ENCODE assay signal across 10 mouse cellular contexts in genomic region chr17:7074494-7074893, GRCm38 (mm10). TPM values are rescaled to one million over a fixed set of nuclear protein-coding genes. Genes with fewer than 3 reads are reported as not detected.
DNase-seq lines count a peak whose midpoint lies in the region; ATAC-seq and TF ChIP-seq lines count a peak whose summit lies in the region.
"Not testable (repeated sequence)": the region's sequence is repeated elsewhere in the genome, so short reads cannot be mapped to it uniquely, and the experiment has no call there.
"Had no signal": no experiment of that assay in that cellular context is flagged by ENCODE, and none has a peak within 500 bp of the region (broad histone marks: within the 10 kb centered on the region; RNA-seq: fewer than 3 reads in every experiment).

No protein-coding gene starts in this region.

- not testable (repeated sequence) for H3K27ac ChIP-seq in forebrain, embryonic 11.5 days (ENCODE audit: low read depth, low read length); kidney, embryonic 16.5 days (ENCODE audit: low read length); liver, embryonic 11.5 days (ENCODE audit: low read depth, low read length); midbrain, postnatal 0 days (ENCODE audit: low read depth, low read length); thymus, adult 2 months (ENCODE audit: control insufficient read depth, insufficient read depth, low read length)

- intact Hi-C loops in heart, postnatal 14 days (cut with DNase I) = not testable (repeated sequence)

- not testable (repeated sequence) for H3K36me3 ChIP-seq in forebrain, embryonic 11.5 days (ENCODE audit: control insufficient read depth, insufficient read depth, low read length); kidney, embryonic 16.5 days (ENCODE audit: insufficient read depth, low read length); liver, embryonic 11.5 days (ENCODE audit: control insufficient read depth, insufficient read depth, low read length); midbrain, postnatal 0 days (ENCODE audit: insufficient read depth, low read length); thymus, adult 2 months (ENCODE audit: control insufficient read depth, insufficient read depth, low read length)

- not testable (repeated sequence) for H3K27me3 ChIP-seq in forebrain, embryonic 11.5 days (ENCODE audit: control insufficient read depth, insufficient read depth, low read length); kidney, embryonic 16.5 days (ENCODE audit: insufficient read depth, low read length); liver, embryonic 11.5 days (replicated peaks; ENCODE audit: control insufficient read depth, insufficient read depth, low read length); midbrain, postnatal 0 days (ENCODE audit: insufficient read depth, low read length); thymus, adult 2 months (ENCODE audit: control insufficient read depth, insufficient read depth, low read length)

- not testable (repeated sequence) for ATAC-seq in forebrain, embryonic 11.5 days (replicated peaks; ENCODE audit: low FRiP score); liver, embryonic 11.5 days (replicated peaks; ENCODE audit: low FRiP score)
- ATAC-seq in kidney, embryonic 16.5 days (ENCODE audit: low FRiP score, low TSS enrichment) = peak; percentile 25; the same call in 1 of the 2 replicates
- peak; percentile 52; the same call in 1 of the 2 replicates for ATAC-seq in midbrain, postnatal 0 days (ENCODE audit: low FRiP score)

- not testable (repeated sequence) for H3K9ac ChIP-seq in forebrain, embryonic 11.5 days (ENCODE audit: low read length); kidney, embryonic 16.5 days (replicated peaks; ENCODE audit: low read length); liver, embryonic 11.5 days (ENCODE audit: low read depth, low read length); midbrain, postnatal 0 days (replicated peaks; ENCODE audit: low read length, poor library complexity, severe bottlenecking)

- peak; percentile 21 for DNase-seq in ES-CJ7 (ENCODE audit: low read depth, low spot score)
- peak; percentile 29 for DNase-seq in cerebellum, adult 11 months
- DNase-seq in forebrain, embryonic 11.5 days (ENCODE audit: low spot score) = peak; percentile 52
- peak; percentile 16 to 67 for DNase-seq in heart, postnatal 14 days
- DNase-seq in liver, embryonic 11.5 days (ENCODE audit: low spot score) = peak; percentile 24
- peak; percentile 5 for DNase-seq in midbrain, postnatal 0 days (ENCODE audit: low spot score)
- peak; percentile 58 for DNase-seq in thymus, adult 2 months

- 51% methylated on average over 3 of the region's 3 CpGs for WGBS in forebrain, embryonic 11.5 days
- 34% methylated on average over 3 of the region's 3 CpGs for WGBS in kidney, embryonic 16.5 days
- WGBS in liver, embryonic 11.5 days = 52% methylated on average over 3 of the region's 3 CpGs
- 26% methylated on average over 3 of the region's 3 CpGs for WGBS in midbrain, postnatal 0 days
- 33% methylated on average over 3 of the region's 3 CpGs for WGBS in thymus, adult 2 months

- not testable (repeated sequence) for H3K9me3 ChIP-seq in forebrain, embryonic 11.5 days (ENCODE audit: control insufficient read depth, low read length); kidney, embryonic 16.5 days (ENCODE audit: low read length); liver, embryonic 11.5 days (ENCODE audit: control insufficient read depth, low read length); midbrain, postnatal 0 days (ENCODE audit: low read length)

- not testable (repeated sequence) for H3K4me3 ChIP-seq in forebrain, embryonic 11.5 days (ENCODE audit: low read depth, low read length); kidney, embryonic 16.5 days (ENCODE audit: low read length); liver, embryonic 11.5 days (ENCODE audit: low read depth, low read length); midbrain, postnatal 0 days (ENCODE audit: low read depth, low read length); thymus, adult 2 months (ENCODE audit: control insufficient read depth, insufficient read depth, low read length)

- peak; percentile 71 for TF ChIP-seq CTCF in midbrain, postnatal 0 days (IDR thresholded peaks at IDR 0.05)
- not testable (repeated sequence) for TF ChIP-seq CTCF in thymus, adult 2 months (IDR thresholded peaks at IDR 0.05; ENCODE audit: borderline replicate concordance, control insufficient read depth, extremely low read depth, insufficient read depth, low read length, poor library complexity)

- H3K4me1 ChIP-seq in forebrain, embryonic 11.5 days (replicated peaks; ENCODE audit: control insufficient read depth, insufficient read depth, low read length); kidney, embryonic 16.5 days (ENCODE audit: insufficient read depth, low read length); liver, embryonic 11.5 days (replicated peaks; ENCODE audit: control insufficient read depth, insufficient read depth, low read length); midbrain, postnatal 0 days (ENCODE audit: insufficient read depth, low read length); thymus, adult 2 months (replicated peaks; ENCODE audit: control insufficient read depth, insufficient read depth, low read length): not testable (repeated sequence)

- not testable (repeated sequence) for H3K4me2 ChIP-seq in forebrain, embryonic 11.5 days (ENCODE audit: low read depth, low read length, severe bottlenecking); kidney, embryonic 16.5 days (replicated peaks; ENCODE audit: low read depth, low read length); liver, embryonic 11.5 days; midbrain, postnatal 0 days (ENCODE audit: low read depth, low read length, poor library complexity, severe bottlenecking)

- not testable (repeated sequence) for TF ChIP-seq POLR2A in thymus, adult 2 months (IDR thresholded peaks at IDR 0.05; ENCODE audit: control insufficient read depth, extremely low read depth, insufficient read depth, low read length, poor library complexity)

RNA-seq across cellular contexts. Expression of gene Gm1604a, which starts 49.1 kb away (rescaled TPM):
- polyA plus RNA-seq in forebrain, embryonic 11.5 days (2014; fragmentation: Nextera tagmentation; extraction: Ambion mirVana) = not detected in 2 replicates
- not detected for total RNA-seq in heart, postnatal 14 days (2021)
- 0.33 TPM in 1 of 2 replicates, not detected in the other for polyA plus RNA-seq in kidney, embryonic 16.5 days (2015; fragmentation: Nextera tagmentation; extraction: Ambion mirVana)
- polyA plus RNA-seq in liver, embryonic 11.5 days (2014; fragmentation: Nextera tagmentation; extraction: Ambion mirVana) = not detected in 2 replicates
- not detected in 2 replicates for total RNA-seq in midbrain, postnatal 0 days (2014; rRNA removed)
- 0.43 and 0.56 TPM in 2 replicates for polyA plus RNA-seq in midbrain, postnatal 0 days (2015; fragmentation: Nextera tagmentation; extraction: Ambion mirVana)
- 0.54 and 0.61 TPM in 2 replicates for polyA plus RNA-seq in thymus, adult 2 months (2012; rRNA removed)
- total RNA-seq: G1E; heart, postnatal 25 days had no signal
- polyA plus RNA-seq: G1E had no signal

Comparison
In these comparisons a context has a peak if more than half of its experiments do, and no peak if none do; other contexts are left out.
1. DNase-seq: peak in every context shown above with its lines; median percentile 58 in thymus, adult 2 months; 52 in forebrain, embryonic 11.5 days; 42 in heart, postnatal 14 days; 29 in cerebellum, adult 11 months; 24 in liver, embryonic 11.5 days; 21 in ES-CJ7; 5 in midbrain, postnatal 0 days.